Mouse (Mus musculus): Measurements from ENCODE around the gene Pik3r5.

The Pik3r5 gene

GRCm38 (mm10) chr11:68401428-68401827 is 30.5 kb upstream of the Pik3r5 start:
- no peak for DNase-seq

GRCm38 (mm10) chr11:68404185-68404584 is 27.7 kb upstream of the Pik3r5 start:
- DNase-seq = no peak

GRCm38 (mm10) chr11:68405576-68405975 is 26.3 kb upstream of the Pik3r5 start:
- DNase-seq = no peak

- no peak for DNase-seq
Observed at GRCm38 (mm10) chr11:68407266-68407926, 24.5 kb upstream of the Pik3r5 start.

- DNase-seq = peak; percentile 89
Observed at GRCm38 (mm10) chr11:68408127-68408526, 23.8 kb upstream of the Pik3r5 start.

GRCm38 (mm10) chr11:68417001-68417400 is 14.9 kb upstream of the Pik3r5 start:
- no peak for DNase-seq

GRCm38 (mm10) chr11:68417831-68418230 is 14.1 kb upstream of the Pik3r5 start:
- no peak for DNase-seq

GRCm38 (mm10) chr11:68425492-68426315 is 6.2 kb upstream of the Pik3r5 start:
- peak; percentile 56 for DNase-seq

- no peak for DNase-seq
Observed at GRCm38 (mm10) chr11:68427083-68427570, 4.8 kb upstream of the Pik3r5 start.

GRCm38 (mm10) chr11:68430662-68431061 is 1.3 kb upstream of the Pik3r5 start:
- no peak for DNase-seq

GRCm38 (mm10) chr11:68432361-68433021 is 570 bp downstream of the Pik3r5 start:
- no peak for DNase-seq

- DNase-seq = no peak
Observed at GRCm38 (mm10) chr11:68433534-68433933, 1.6 kb downstream of the Pik3r5 start.

GRCm38 (mm10) chr11:68434697-68435096 is 2.8 kb downstream of the Pik3r5 start:
- DNase-seq = no peak

- DNase-seq = no peak
Observed at GRCm38 (mm10) chr11:68435601-68436000, 3.7 kb downstream of the Pik3r5 start.

- no peak for DNase-seq
Observed at GRCm38 (mm10) chr11:68436376-68436775, 4.5 kb downstream of the Pik3r5 start.

- DNase-seq = no peak
Observed at GRCm38 (mm10) chr11:68440100-68440499, 8.2 kb downstream of the Pik3r5 start.

GRCm38 (mm10) chr11:68440965-68441364 is 9.0 kb downstream of the Pik3r5 start:
- DNase-seq = no peak

- no peak for DNase-seq
Observed at GRCm38 (mm10) chr11:68442346-68442745, 10.4 kb downstream of the Pik3r5 start.

GRCm38 (mm10) chr11:68442983-68443638 is 11.2 kb downstream of the Pik3r5 start:
- DNase-seq = no peak

GRCm38 (mm10) chr11:68445901-68446300 is 14.0 kb downstream of the Pik3r5 start:
- DNase-seq = no peak

- no peak for DNase-seq
Observed at GRCm38 (mm10) chr11:68446547-68446946, 14.6 kb downstream of the Pik3r5 start.

GRCm38 (mm10) chr11:68447242-68447641 is 15.3 kb downstream of the Pik3r5 start:
- no peak for DNase-seq

GRCm38 (mm10) chr11:68448356-68448755 is 16.4 kb downstream of the Pik3r5 start:
- DNase-seq = no peak

All from embryo, embryonic 11 days (tissue).